Mouse (Mus musculus) granulocyte monocyte progenitor cell, adult 5-6 weeks (primary cell): ENCODE measurements at regions not wholly inside any gene's neighbourhood (a gene's known extent, or its start where the extent isn't known, plus 50 kb on each side); places are given as distances from the start of the nearest gene placed in this dataset.
A peak's percentile ranks its signal among the peaks of the same experiment; 100 is the strongest.

Source experiments
- ATAC-seq: replicated peaks from 2 replicates; pipeline ENCODE4 v1.8.0; 2016; ENCODE audit warnings: mild to moderate bottlenecking, moderate TSS enrichment, inconsistent platforms; ENCODE audit not compliant: poor library complexity, severe bottlenecking

GRCm38 (mm10) chr13:24527812-24528531 lies 54.0 kb upstream of the Ripor2 start:
- ATAC-seq: peak; percentile 20
